Mouse (Mus musculus) right cerebral cortex, adult 18-20 months (tissue): ENCODE measurements around the gene Pla2g3.

Experiments used
- DNase-seq: peaks from one replicate; pipeline ENCODE4 v3.0.0; 2022; ENCODE audit warnings: mixed read lengths

Gene Pla2g3

DNA sequence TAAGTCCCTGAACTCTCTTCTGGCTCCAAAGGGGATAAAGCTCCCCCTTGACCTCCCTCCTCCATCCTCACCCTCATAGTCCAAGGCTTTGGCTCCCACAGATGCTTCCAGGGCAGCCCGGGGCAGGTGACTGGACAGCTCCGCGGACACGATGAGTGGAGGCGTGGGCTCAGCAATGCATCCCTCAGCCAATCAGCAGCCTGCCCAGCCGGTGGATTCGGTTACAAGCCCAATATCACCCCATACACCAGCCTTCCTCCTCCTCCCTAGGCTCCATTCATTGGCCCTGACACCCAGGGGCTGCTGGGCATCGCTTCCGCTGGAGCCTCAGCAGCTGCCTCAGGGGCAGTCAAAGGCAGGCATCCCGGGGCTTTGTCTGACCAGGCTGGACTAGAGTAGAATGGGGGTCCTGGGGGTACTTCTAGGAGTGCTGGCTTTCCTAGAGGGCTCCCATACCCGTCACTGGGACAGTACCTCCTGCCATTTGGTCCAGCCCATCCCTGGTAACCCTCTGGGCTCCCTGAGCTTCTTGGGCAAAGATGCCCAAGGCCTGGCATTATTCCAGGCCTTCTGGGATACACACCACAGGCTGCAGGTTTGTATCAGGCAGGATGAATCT is at the start of gene Pla2g3:
Gene Pla2g3, plus strand, starts transcription at position 333 of the 619 bp plus-strand sequence.
- no peak for DNase-seq

- DNase-seq: no peak
These were observed 46.2 kb upstream of the Pla2g3 start for GRCm38 (mm10) chr11:3441696-3442443.

DNA sequence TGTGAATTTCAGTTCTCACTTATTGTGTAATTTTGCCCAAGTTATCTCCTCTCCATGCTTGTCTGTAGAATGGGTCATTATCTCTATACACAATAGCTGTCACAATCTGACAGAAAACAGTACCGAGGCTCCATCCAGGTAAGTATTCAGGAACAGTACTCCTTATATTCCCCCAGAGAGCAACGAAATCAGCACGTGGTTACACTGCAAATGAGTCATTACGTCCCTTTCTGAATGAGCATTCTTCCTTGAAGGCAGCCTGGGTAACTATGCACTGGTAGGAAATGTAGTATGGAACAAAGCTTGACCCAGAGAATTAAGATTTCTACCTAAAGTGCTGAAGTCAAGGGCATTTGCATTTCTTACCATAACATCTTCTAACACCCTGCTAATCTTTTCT is 45.4 kb upstream of the Pla2g3 start:
- DNase-seq: no peak

DNA sequence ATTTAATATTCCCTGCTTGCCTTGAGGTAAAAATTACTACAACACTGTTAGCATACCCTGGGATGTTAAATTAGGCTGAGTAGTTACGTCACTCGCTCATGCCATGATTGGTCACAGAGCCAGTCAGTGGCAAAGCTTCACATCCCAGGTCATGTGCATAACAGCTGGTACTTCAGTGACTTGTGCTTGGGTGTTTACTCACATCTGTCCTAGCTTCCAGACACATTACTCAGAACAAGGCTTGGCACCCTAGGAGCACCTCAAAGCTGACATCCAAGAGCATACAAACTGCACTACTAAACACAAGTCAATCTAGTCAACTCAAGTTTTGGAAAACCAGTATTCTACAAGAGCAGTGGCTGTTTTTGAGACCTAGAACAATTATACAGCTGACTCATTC is 45.0 kb upstream of the Pla2g3 start:
- no peak for DNase-seq

- DNase-seq: no peak
These were observed 43.2 kb upstream of the Pla2g3 start for GRCm38 (mm10) chr11:3444875-3445274.

- DNase-seq: peak; percentile 57
These were observed 36.4 kb upstream of the Pla2g3 start for GRCm38 (mm10) chr11:3451701-3452163.

GRCm38 (mm10) chr11:3452167-3452639 is 35.9 kb upstream of the Pla2g3 start, which contains the start of gene Rnf185:
TSS of gene Rnf185 (minus strand) at chr11:3452363.
- peak; percentile 96 for DNase-seq

DNA sequence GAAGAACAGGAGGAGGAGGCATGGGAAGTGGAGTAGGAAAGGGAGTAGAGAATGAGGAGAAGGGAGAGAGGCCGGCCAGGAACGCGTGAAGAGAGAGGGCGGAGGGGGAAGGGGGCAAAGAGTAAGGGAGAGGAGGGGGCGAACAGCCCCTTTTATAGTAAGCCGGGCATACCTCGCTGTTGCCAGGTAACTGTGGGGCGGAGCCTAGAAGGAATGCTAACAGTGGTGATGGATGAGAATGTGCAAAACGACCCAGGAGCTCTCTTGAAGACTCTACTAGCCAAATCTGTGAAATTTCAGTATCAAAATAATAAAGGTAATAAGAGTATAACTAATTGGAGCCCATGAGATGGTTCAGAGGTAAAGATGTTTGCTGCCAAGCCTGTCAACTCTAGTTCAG is 35.3 kb upstream of the Pla2g3 start:
- DNase-seq: peak; percentile 26

- no peak for DNase-seq
These were observed 34.6 kb upstream of the Pla2g3 start for GRCm38 (mm10) chr11:3453467-3453866.

- no peak for DNase-seq
These were observed 33.6 kb upstream of the Pla2g3 start for GRCm38 (mm10) chr11:3454506-3454905.

DNA sequence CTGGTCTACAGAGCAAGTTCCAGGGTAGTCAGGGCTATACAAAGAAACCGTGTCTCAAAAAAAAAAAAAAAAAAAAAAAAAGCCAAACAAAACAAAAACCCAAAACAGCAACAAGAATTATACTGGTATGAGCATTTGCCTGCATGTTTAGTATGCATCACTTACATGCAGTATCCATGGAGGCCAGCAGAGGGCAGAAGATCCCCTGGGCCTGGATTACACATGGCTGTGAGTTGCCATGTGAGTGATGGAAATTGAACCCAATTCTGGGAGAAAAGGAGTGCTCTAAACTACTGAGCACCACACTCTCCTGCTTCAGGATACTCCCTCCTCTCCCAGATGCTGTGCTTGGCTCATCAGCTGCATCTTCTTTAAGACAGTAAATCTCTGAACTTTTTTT is 31.7 kb upstream of the Pla2g3 start:
- DNase-seq: peak; percentile 51

DNA sequence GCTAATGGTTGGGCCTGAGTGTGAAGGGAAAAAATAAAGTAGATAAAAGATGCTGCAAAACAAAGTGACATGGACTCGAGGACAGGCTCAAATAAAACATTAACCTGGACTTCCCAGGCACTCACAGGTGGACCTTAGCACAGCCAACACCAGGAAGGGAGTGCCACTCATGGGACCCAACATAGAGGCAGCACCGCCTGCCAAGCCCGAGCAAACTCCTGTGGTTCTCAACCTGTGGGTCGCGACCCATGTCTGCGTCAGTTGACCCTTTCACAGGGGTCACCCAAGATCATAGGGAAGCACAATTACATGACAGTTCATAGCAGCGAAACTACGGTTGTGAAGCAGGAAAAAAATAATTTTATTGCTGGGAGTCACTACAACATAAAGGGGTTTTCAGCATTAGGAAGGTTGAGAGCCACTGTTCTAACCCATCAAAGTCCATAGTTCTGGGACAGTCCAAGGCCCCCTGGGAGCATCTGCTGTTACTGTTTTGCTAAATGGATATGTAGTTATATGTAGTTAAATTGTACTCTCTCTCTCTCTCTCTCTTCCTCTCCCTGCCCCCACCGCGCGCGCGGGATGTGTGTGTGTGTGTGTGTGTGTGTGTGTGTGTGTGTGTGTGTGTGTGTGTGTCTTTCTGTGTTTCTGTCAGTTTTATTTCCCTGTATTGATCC is 29.5 kb upstream of the Pla2g3 start:
- DNase-seq: no peak

GRCm38 (mm10) chr11:3459105-3459468 is 29.0 kb upstream of the Pla2g3 start:
- no peak for DNase-seq

DNA sequence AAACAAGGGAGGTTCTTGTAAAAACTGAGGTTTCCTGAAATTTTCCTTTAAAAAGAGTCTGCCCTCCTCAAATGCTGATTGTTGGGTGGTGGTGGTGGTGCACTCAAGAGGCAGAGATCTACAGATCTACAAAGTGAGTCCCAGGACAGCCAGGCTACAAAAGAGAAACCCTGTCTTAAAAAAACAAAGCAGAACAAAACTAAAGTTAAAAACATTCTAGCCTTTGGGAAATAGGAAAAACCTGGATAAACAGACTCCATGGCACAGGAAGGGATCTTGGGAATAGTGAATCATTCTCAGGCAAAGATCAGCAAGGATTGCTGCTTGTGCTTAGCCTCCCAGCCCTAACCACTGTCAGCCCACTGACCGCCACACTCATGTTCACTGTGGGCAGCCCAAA is 25.2 kb upstream of the Pla2g3 start:
- DNase-seq: no peak

- no peak for DNase-seq
These were observed 16.6 kb upstream of the Pla2g3 start for GRCm38 (mm10) chr11:3471448-3471850.

DNA sequence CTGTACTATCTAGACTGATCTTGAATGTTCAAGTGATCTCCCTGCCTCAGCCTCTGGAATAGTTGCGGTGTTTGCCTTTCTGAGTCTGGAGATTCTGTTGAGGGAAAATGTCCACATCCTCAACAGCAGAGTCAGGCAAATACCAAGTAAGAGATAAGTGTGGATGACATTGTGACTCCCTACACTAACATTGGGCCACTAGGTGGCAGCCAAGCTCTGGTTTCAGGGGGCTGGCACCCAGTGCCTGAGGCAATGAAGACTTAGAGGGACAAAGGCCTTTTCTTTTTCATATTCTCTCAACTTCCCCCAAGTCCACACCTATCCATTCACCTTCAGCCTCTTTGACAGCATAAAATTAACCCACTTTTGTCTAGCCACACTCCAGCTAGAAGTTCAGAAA is 15.6 kb upstream of the Pla2g3 start:
- DNase-seq: peak; percentile 84

DNA sequence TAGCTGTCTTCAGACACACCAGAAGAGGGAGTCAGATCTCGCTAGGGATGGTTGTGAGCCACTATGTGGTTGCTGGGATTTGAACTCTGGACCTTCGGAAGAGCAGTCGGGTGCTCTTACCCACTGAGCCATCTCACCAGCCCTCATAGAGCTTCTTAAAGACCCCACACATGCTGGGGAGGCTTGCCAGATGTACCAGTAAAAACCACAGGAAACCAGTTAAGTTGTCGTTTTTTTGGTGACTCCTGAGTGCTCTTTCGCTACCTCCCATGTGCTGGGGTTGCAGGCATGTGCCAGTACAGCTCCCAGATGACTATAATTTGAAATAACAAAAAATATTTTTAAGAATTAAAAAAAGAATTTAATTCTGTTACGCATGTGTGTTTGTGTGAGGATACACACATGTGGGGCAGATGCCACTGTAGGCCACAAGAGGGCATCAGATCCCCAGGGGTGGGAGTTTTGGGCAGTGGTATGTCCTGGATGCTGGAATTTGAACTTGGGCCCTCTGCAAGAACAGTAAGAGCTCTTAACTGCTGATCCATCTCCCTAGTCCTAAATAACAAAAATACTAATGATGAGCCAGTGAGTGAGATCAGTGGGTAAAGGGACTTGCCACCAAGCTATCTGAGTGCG is 13.5 kb upstream of the Pla2g3 start:
- DNase-seq: no peak

DNA sequence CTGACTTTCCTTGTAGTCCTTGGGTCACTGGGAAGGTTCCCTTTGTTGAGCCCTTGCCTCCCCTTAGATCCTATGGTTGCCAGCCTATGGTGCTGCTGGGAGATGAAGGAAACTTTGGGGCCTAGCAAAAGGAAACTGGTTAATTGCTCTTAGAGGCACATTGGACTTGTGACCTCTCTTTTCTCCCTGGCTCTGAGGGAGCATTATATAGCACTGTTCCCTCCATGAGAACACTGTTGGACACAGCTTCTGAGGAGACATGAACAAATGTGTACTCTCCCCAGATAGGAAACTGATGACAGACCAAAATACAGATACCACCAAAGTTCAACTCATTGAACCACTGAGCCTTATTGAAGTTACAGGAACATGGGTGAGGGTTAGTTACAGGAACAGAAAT is 12.6 kb upstream of the Pla2g3 start:
- DNase-seq: no peak

DNA sequence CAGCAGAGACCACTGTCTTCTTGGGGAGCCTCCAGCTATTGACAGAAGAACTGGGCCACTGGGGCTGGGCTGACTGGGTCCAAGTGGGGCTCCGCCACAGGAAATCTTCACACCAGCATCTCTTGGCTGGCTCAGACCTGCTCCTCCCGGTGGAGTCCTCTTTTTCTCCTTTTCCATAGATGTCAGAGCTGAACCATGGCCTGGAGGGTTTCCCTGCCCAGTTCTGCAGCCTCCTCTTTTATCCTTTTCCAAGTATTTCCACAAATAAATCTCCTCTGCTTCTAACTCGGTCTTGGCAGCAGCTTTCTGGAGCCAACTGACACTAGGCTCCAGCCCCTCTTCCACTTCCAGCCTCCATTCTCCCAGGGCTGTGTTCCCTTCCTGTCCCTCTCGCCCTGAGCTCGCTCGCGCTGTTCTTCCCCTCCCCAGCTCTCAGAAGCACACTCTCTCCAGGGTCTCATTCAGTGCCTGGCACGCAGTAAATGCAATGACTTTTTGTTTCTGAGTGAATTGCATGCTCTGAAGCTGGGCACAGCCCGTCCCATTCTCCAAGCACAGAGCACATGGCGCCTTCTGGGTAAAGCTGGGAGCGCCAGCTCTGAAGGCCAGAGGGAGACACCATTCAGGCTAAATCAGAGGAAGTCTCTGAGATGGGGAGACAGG is 4.0 kb upstream of the Pla2g3 start:
- peak; percentile 75 for DNase-seq

DNA sequence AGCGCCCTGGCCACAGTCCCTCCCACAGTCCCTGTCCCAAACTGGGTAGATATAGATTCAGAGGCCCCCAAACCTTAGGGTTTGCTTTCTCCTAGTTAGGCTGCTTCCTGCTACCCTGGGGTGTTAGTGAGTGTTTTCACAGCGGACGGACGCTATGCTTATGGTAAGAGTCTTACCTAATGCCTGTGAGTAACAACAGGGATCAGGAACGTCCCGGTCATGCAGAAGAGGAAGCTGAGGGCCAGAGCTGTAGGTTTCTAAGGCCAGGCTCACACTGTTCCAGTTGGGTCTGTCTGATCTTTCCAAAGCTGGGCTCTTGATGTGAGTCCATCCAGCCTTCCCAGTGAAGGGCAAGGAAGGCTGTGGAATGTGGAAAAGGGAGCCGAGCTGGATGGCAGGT is 1.7 kb upstream of the Pla2g3 start:
- no peak for DNase-seq

DNA sequence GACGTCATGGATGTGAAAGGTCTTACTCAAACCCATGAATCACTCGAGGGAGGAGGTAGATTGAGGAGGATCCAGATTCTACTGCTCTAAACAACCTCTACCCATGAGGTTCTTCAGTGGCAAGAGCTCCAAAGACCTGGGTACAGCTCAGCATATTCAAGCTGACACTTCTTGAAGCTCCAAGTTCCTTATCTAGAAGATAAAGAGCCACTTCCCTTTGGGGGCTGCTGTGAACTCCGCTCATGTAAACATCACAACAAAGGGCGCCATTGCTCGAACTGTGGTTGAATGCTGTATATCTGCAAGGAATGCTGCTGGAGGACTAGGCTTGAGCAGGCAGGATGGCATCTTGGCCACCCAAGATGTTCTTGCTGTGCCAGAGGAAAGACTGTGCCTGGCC is 952 bp downstream of the Pla2g3 start:
- DNase-seq: no peak

DNA sequence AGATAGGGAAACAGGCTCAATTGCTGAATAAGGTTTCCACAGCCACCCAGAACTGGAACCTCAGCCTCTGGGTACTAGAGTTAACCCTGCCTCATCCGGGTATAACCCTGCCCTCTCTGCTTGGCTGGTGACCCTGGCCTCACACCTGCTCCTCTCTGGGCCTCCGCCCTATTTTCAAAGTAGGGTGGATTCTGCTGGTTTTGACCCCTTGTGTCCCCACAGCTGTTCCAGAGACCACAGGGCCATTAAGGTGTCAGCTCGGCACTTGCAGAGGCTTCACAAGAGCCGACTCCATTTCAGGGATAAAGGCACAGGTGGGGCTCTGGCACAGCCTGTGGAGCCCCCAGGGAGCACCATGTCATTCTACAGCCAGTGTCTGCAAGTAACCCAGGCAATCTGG is 4.7 kb downstream of the Pla2g3 start:
- DNase-seq: no peak

DNA sequence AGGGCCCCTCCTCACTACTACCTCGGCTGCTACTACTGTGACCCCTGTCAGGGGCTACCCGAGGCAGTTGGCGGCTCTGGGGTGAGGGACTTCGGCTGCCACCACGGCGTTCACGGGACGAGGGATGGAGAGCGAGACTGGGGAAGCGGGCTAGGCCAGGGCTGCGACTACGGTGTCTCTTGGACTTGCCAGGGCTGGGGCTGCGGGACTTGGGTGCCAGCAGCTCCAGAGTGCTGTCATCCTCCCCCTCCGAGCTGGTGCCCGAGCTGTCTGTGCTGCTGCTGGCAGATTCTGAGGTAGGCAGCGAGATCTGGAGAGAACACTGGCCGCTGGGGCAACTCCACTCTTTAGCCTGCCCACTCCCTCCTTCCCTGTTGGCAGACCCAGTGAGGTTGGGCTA is 6.8 kb downstream of the Pla2g3 start:
- DNase-seq: no peak
